Mouse (Mus musculus) CH12.LX (cell line): ENCODE measurements at regions not wholly inside any gene's neighbourhood (a gene's known extent, or its start where the extent isn't known, plus 50 kb on each side); places are given as distances from the start of the nearest gene placed in this dataset.

ENCODE experiments used
- DNase-seq: peaks from one replicate; pipeline ENCODE4 v3.0.0-alpha.2; 2013; ENCODE audit errors: extremely low read depth
- H3K27ac ChIP-seq: 2 replicates; pipeline ENCODE4 v1.5.1; 2012; ENCODE audit warnings: low read depth, mild to moderate bottlenecking, control low read depth, moderate library complexity; ENCODE audit not compliant: insufficient read depth
- H3K27me3 ChIP-seq: replicated peaks from 2 replicates; pipeline ENCODE3; 2012; ENCODE audit warnings: inconsistent platforms
- H3K36me3 ChIP-seq, 2 experiments: replicated peaks in 1 of 2; 2 replicates each; pipeline versions ENCODE3 to v1.6.1; 2012; ENCODE audit warnings: inconsistent platforms in 1 of 2, low read length in 1 of 2, mild to moderate bottlenecking in 1 of 2, mixed read lengths in 1 of 2, moderate library complexity in 1 of 2; ENCODE audit not compliant: control insufficient read depth in 1 of 2, insufficient read depth in 1 of 2
- H3K4me1 ChIP-seq, 2 experiments: 2 replicates each; pipeline ENCODE4 v1.6.1; 2012; ENCODE audit warnings: inconsistent platforms in 1 of 2, moderate library complexity in 1 of 2; ENCODE audit not compliant: insufficient read depth in 2 of 2, control insufficient read depth in 1 of 2
- H3K4me2 ChIP-seq: 2 replicates; pipeline ENCODE4 v1.6.1; 2012; ENCODE audit warnings: low read depth, mild to moderate bottlenecking, control low read depth; ENCODE audit not compliant: poor library complexity, insufficient read depth, severe bottlenecking
- H3K4me3 ChIP-seq, 3 experiments: fragments of 150-350 bp in 1 of 3; sonication (generic) in 1 of 3; replicated peaks in 1 of 3; 2 replicates each; pipeline versions ENCODE3 to v1.5.1; 2011 to 2012; ENCODE audit warnings: low read depth in 2 of 3, low read length in 2 of 3, mild to moderate bottlenecking in 2 of 3, moderate library complexity in 2 of 3, control low read depth in 1 of 3, improper control_type of control experiment in 1 of 3, inconsistent platforms in 1 of 3, mixed read lengths in 1 of 3; ENCODE audit not compliant: poor library complexity in 1 of 3
- H3K79me2 ChIP-seq: replicated peaks from 2 replicates; pipeline ENCODE4 v1.6.1; 2012; ENCODE audit warnings: mild to moderate bottlenecking, moderate library complexity; ENCODE audit not compliant: control insufficient read depth, poor library complexity, insufficient read depth, severe bottlenecking; ENCODE audit errors: extremely low read depth
- H3K9ac ChIP-seq: 2 replicates; pipeline ENCODE4 v1.6.1; 2012; ENCODE audit warnings: low read depth, mild to moderate bottlenecking, control low read depth, moderate library complexity; ENCODE audit not compliant: insufficient read depth
- H3K9me3 ChIP-seq: replicated peaks from 2 replicates; pipeline ENCODE3; 2012; ENCODE audit warnings: low read length, inconsistent platforms, mixed read lengths
- ELF1 ChIP-seq: IDR thresholded peaks from 2 replicates; pipeline ENCODE4 v1.6.1; 2014; ENCODE audit warnings: low read depth, mild to moderate bottlenecking, inconsistent platforms, low read length, improper control_type of control experiment
- ETS1 ChIP-seq: conservative IDR thresholded peaks from 2 replicates; pipeline ENCODE4 v1.6.1; 2012; ENCODE audit warnings: low read depth, mild to moderate bottlenecking, inconsistent platforms, low read length, improper control_type of control experiment, moderate library complexity
- GABPA ChIP-seq: IDR thresholded peaks from 2 replicates; pipeline ENCODE4 v1.6.1; 2012; ENCODE audit warnings: low read depth, low read length, improper control_type of control experiment, inconsistent platforms; ENCODE audit not compliant: insufficient replicate concordance
- IRF4 ChIP-seq: IDR thresholded peaks from 2 replicates; pipeline ENCODE4 v1.6.1; 2014; ENCODE audit warnings: low read depth, mild to moderate bottlenecking, inconsistent platforms, low read length, improper control_type of control experiment
- JUN ChIP-seq: IDR thresholded peaks from 2 replicates; pipeline ENCODE4 v1.6.1; 2011; ENCODE audit warnings: low read depth, mild to moderate bottlenecking, low read length, improper control_type of control experiment, moderate library complexity; ENCODE audit not compliant: insufficient read depth
- JUND ChIP-seq: conservative IDR thresholded peaks from 2 replicates; pipeline ENCODE4 v1.6.1; 2011; ENCODE audit warnings: low read depth, low read length, improper control_type of control experiment
- MAFK ChIP-seq: IDR thresholded peaks from 2 replicates; pipeline ENCODE4 v1.6.1; 2011; ENCODE audit warnings: low read length, improper control_type of control experiment; ENCODE audit not compliant: insufficient replicate concordance
- NELFE ChIP-seq: IDR thresholded peaks from 2 replicates; pipeline ENCODE4 v1.6.1; 2011; ENCODE audit warnings: low read depth, low read length, improper control_type of control experiment
- NRF1 ChIP-seq: IDR thresholded peaks from 2 replicates; pipeline ENCODE4 v1.6.1; 2014; ENCODE audit warnings: low read depth, mild to moderate bottlenecking, inconsistent platforms, low read length, improper control_type of control experiment, moderate library complexity
- POLR2A ChIP-seq: IDR thresholded peaks from 2 replicates; pipeline ENCODE4 v1.6.1; 2011; ENCODE audit warnings: low read depth, mild to moderate bottlenecking, improper control_type of control experiment, low read length
- POLR2AphosphoS2 ChIP-seq: IDR thresholded peaks from 2 replicates; pipeline ENCODE4 v1.6.1; 2011; ENCODE audit warnings: low read depth, low read length, improper control_type of control experiment
- SMC3 ChIP-seq: IDR thresholded peaks from 2 replicates; pipeline ENCODE4 v1.6.1; 2011; ENCODE audit warnings: low read depth, low read length, improper control_type of control experiment
- TCF12 ChIP-seq: IDR thresholded peaks from 2 replicates; pipeline ENCODE4 v1.6.1; 2014; ENCODE audit warnings: low read depth, mild to moderate bottlenecking, inconsistent platforms, low read length, improper control_type of control experiment
- UBTF ChIP-seq: IDR thresholded peaks from 2 replicates; pipeline ENCODE4 v1.6.1; 2012; ENCODE audit warnings: low read depth, mild to moderate bottlenecking, inconsistent platforms, low read length, improper control_type of control experiment, moderate library complexity
- ZKSCAN1 ChIP-seq: IDR thresholded peaks from 2 replicates; pipeline ENCODE4 v1.6.1; 2012; ENCODE audit warnings: low read depth, inconsistent platforms, low read length, improper control_type of control experiment, borderline replicate concordance
- ZNF384 ChIP-seq: IDR thresholded peaks from 2 replicates; pipeline ENCODE4 v1.6.1; 2012; ENCODE audit warnings: low read depth, low read length, improper control_type of control experiment, inconsistent platforms
- dilution Hi-C: fragments of 300-500 bp; cut with MboI; formaldehyde crosslinking; loops from 2 replicates; pipeline ENCODE4 v1.14.3; 2020; ENCODE audit warnings: low sequenced_read_pairs; ENCODE audit not compliant: extremely low pct_unique_long_range_greater_than_20kb, extremely low pct_ligation_motif_present
- in situ Hi-C: fragments of 300-500 bp; cut with MboI; formaldehyde crosslinking; loops from 3 replicates; pipeline ENCODE4 v1.14.3; 2019; ENCODE audit warnings: low sequenced_read_pairs, low pct_ligation_motif_present, low pct_unique_long_range_greater_than_20kb, mixed read lengths

DNA sequence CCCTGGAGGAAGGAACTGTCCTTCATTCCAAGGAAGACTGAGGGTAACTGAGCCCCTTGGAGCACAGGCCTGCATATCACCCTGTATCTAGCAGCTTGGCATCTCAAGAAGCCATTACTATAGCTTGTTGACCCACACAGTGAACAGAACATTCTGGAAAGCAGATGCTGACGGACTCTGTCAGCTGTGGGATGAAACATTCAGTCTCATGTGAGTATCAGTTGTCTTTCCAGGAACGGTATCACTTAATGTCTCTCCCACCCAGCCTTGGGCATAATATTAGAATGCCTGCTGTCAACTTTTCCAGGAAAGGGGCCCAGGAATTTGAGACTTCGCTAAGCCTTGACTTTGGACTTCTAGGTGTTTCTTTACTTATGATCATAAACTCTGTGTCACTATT, 76.3 kb upstream of the Egln3 start:
- in situ Hi-C loops: no loop called here
- no peaks in the 10 kb centered on the region for H3K9me3 ChIP-seq

DNA sequence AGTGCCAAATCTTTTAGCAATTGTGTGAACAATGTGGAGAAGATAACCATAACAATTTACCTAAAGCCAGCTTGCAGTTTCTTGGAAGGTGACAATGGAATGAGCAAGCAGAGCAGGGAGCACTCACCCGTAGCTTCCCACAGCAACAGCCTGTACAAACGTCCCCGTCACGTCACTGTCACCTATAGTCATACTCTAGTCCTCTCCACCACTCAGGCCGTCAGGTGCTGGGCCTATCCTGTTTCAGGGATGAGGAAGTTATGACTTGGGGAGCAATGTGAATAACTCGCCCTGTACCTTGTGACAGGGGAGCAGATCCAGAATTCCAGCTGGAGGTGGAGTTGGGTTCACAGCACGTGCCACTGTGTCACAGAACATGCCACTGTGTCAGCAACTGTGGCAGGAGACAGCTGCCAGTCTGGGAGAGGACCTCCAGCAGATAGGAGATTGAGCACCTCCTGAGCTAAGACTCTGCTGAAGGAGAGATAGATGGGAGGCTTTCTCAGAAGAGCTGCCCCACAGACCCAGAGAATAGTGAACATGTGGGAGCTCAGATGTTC, 73.4 kb upstream of the Egln3 start:
- Histone ChIP-seq H3K27ac (no peak overlapping the region), H3K9ac (no peak overlapping the region), H3K4me1 (peaks cover 0 to 5% of the 10 kb centered on the region in 2 experiments; a peak in 1 of 4 replicates), H3K4me3 (no peak overlapping the region)
- in situ Hi-C loops: no loop called here
- no peak for TF ChIP-seq MAFK
- TF ChIP-seq POLR2A: no peak
- no peak for TF ChIP-seq JUND
- no peak for TF ChIP-seq UBTF
- no peak for TF ChIP-seq ZKSCAN1
- no peak for TF ChIP-seq JUN
- TF ChIP-seq TCF12: no peak
- TF ChIP-seq ELF1: no peak
- TF ChIP-seq SMC3: no peak
- TF ChIP-seq NELFE: no peak
- no peak for TF ChIP-seq NRF1
- TF ChIP-seq, all 38 proteins: peak for 0
- DNase-seq: no peak
- dilution Hi-C loops: no loop called here
- no peak overlapping the region for H3K4me2 ChIP-seq
- H3K36me3 ChIP-seq: no peaks in the 10 kb centered on the region
- no peaks in the 10 kb centered on the region for H3K27me3 ChIP-seq
- no peaks in the 10 kb centered on the region for H3K79me2 ChIP-seq
- H3K9me3 ChIP-seq: no peaks in the 10 kb centered on the region

More for the DNA sequence above, 76.3 kb upstream of the Egln3 start:
- Histone ChIP-seq H3K27ac (no peak overlapping the region), H3K4me3 (no peak overlapping the region), H3K27me3 (no peaks in the 10 kb centered on the region), H3K9ac (no peak overlapping the region), H3K4me2 (no peak overlapping the region), H3K79me2 (no peaks in the 10 kb centered on the region), H3K4me1 (peaks cover 0 to 5% of the 10 kb centered on the region in 2 experiments; a peak in 1 of 4 replicates), H3K36me3 (no peaks in the 10 kb centered on the region)
- dilution Hi-C loops: no loop called here
- no peak for TF ChIP-seq ETS1
- TF ChIP-seq GABPA: no peak
- TF ChIP-seq IRF4: no peak
- no peak for TF ChIP-seq ZKSCAN1
- TF ChIP-seq NELFE: no peak
- no peak for TF ChIP-seq POLR2AphosphoS2
- TF ChIP-seq TCF12: no peak
- TF ChIP-seq ZNF384: no peak
- DNase-seq: no peak
